Mouse (Mus musculus): ENCODE measurements around the gene Lrrfip1.

Gene Lrrfip1

GRCm38 (mm10) chr1:91024464-91024863 is 25.9 kb downstream of the Lrrfip1 start:
- no peak for DNase-seq

DNA sequence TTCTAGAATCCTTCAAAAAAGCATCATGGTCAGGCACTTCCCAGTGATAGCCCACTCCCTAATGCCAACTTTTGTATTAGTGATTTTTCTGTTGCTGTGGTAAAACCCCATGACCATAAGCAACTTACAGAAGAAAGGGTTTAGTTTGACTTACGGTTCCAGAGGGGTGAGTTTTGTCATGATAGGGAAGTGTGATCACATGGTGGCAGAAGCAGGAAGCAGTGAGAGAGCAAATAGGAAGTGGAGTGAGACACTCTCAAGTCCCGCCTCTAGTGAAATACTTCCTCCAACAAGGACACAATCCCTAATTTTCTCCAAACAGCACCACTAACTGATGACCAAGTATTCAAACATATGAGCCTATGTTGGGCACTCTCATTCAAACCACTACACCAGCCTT is 28.4 kb downstream of the Lrrfip1 start:
- DNase-seq = no peak

DNA sequence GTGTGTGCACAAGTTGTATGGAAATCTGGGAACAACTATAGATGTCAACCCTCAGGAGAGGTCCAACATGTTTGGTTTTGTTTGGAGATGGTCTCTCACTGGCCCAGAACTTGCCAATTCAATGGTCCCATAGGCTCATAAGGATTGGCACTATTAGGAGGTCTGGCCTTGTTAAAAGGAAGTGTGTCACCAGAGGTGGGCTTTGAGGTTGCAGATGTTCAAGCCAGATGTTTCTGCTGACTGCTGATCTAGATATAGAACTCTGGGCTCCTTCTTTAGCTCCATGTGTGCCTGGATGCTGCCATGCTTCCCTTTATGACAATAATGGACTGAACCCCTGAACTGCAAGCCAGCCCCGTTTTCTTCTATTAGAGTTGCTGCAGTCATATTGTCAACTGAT is 31.8 kb downstream of the Lrrfip1 start:
- no peak for DNase-seq

- no peak for DNase-seq
Measured at GRCm38 (mm10) chr1:91031547-91031946, 33.0 kb downstream of the Lrrfip1 start.

- no peak for DNase-seq
Measured at GRCm38 (mm10) chr1:91032393-91032971, 33.9 kb downstream of the Lrrfip1 start.

GRCm38 (mm10) chr1:91034547-91034946 is 36.0 kb downstream of the Lrrfip1 start:
- no peak for DNase-seq

DNA sequence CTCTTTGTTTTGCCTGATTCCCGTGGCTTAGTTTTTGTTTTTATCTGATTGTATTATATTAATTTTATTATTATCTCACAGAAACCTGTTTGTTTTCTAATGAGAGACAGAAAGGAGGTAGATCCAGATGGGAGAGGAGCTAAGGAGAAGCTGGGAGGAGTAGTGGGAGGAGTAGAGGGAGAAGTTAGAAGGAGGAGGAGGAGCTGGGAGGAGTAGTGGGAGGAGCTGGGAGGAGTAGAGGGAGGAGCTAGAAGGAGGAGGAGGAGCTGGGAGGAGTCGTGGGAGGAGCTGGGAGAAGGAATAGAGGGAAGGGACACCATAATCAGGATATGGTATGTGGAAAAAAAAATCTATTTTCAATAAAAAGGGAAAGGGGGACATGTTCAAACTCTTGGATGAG is 36.7 kb downstream of the Lrrfip1 start:
- no peak for DNase-seq

DNA sequence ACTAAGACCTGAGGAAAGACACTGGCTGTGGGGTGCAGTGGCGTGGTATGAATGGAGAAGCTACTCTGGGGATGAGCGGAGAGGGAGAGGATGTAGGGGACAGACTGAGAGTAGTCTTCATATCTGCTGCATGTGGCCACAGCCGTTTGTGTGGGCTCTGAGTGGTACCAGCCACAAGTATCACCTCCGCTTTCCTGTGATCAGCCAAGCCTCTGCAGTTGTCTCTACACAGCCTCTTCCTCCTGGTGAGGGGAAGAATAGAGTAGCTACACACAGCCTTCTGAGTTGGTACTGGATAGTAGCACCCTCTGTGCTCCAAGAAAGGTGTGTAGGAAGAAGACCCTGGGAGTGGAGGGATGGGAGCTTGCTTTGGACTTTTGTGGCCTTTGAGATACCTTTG is 38.7 kb downstream of the Lrrfip1 start:
- no peak for DNase-seq

DNA sequence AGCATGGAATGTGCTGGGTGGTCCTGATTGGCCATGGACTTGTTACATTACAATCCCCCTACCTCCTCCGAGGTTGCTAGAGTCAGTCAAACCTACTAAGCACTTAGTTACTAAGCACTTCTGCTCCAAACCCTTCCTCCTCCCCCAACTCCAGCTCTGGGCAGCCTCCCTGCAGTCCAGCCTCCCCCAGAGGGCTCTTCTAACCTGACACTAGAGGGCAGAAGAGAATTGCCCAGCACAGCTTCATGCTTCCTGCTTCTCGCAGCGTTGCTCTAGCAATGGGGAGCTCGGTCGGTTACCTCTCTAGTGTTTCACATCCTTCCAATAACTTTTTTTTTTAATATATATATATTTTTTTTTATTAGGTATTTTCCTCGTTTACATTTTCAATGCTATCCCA is 39.5 kb downstream of the Lrrfip1 start:
- DNase-seq = no peak

DNA sequence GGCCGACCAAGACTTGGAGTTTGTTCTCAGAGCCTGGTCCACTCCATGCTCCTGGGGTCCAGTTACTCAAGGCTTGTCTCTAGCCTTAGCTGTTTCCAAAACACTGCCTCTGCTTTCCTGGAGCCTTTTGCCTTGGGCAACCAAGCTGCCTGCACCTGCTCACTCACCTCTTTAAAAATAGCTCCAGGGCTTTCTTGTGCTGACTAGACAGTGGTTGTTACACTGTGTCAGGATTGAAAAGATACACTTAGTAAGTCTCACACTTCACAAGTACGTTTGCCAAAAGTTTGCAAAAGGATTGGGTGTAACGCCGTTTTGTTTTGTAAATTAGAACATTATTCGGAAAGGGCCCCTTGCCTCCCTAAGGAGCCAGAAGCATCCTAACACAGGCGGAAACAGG is 40.0 kb downstream of the Lrrfip1 start:
- no peak for DNase-seq

DNA sequence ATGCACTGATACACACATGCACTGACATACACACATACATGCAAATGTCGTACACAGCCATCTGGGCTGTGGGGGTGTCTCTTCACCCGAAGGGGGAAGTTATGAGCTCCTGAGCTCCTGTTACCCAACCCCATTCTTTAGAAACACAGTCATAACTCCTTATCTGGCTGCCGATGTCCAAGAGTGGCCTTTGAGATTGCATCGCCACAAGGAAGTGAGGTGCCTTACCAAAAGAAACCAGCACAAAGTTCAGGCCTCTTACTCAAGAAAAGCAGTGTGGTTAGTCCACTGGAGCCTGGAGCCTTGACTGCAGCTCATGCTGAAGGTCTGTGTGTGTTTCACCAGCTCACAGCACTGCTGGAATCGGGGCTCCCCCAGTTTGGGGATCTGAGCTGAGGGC is 43.1 kb downstream of the Lrrfip1 start:
- DNase-seq = no peak

DNA sequence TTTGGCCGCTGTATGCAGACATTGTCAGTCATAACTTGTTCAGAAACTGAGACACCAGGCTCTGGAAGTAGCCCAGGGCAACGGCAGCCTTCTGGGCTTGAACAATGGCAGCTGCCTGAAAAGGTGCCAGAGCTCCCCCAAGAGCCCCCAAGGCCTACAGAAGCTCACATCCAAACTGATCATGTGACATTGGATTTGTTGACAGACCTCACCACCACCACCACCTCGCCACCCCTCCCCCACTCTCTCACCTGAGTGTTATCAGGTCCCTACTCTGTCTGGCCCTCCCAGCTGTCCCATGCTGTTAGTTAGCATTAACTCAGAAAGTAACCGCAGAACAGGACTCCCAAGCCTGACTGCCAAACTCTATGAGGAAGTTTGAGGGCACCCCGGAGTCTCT is 44.7 kb downstream of the Lrrfip1 start:
- DNase-seq = no peak

DNA sequence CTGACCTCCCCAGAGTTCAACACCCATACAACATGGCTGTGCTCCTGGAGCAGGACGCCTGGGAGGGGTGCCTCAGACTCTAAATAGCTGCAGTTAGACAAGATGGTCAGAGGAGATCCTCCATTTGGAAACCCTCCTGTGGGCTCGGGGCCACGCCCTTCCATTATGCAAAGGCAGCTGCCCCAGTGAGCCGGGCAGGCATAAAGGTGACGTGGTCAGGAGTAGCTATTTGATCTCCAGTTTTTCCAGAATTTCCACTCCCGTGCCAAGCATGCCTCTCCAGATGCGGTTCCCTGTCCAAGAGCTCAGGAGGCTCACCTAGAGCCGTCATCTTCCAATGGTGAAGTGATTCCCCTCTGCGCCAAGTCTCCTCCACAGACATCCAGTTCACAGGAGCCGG is 45.6 kb downstream of the Lrrfip1 start:
- no peak for DNase-seq

DNA sequence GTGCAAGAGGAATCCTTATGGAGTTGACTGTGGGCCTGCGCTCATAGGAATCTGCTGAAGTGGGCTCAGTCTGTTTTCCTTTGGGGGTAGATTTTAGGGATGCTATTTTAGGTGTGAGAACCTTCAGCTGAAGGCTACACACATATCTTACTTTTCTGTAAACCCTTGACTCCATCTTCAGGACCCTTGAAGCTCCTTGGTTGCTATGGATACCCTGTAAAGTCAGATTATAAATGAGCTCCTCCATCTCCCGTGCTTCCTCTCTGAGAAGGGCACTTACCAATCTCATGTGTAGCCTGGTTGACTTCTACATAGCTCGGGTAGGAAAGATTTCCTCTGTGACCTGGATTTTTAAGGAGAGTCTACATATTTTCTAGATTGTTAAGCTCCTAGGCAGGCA is 46.1 kb downstream of the Lrrfip1 start:
- no peak for DNase-seq

DNA sequence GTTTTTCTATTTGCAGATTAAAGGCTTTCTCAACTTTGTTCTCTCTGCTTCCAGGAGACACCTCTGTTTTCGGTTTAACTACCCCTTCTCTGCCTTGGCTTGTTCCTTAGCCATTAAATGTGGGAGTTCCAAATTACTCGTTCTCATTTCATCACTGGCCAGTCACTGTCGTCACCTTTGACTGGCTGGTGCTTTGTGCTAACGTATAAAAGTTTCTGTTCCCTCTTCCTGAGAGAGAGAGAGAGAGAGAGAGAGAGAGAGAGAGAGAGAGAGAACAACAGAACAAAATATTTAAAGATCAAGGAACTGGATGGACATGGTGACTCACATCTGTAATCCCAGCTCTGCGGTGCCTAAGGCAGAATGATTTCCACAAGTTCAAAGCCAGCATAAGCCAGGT is 47.7 kb downstream of the Lrrfip1 start:
- DNase-seq = no peak

- DNase-seq = no peak
Measured at GRCm38 (mm10) chr1:91049296-91049695, 50.8 kb downstream of the Lrrfip1 start.

- DNase-seq = no peak
Measured at GRCm38 (mm10) chr1:91051461-91052094, 53.0 kb downstream of the Lrrfip1 start.

DNA sequence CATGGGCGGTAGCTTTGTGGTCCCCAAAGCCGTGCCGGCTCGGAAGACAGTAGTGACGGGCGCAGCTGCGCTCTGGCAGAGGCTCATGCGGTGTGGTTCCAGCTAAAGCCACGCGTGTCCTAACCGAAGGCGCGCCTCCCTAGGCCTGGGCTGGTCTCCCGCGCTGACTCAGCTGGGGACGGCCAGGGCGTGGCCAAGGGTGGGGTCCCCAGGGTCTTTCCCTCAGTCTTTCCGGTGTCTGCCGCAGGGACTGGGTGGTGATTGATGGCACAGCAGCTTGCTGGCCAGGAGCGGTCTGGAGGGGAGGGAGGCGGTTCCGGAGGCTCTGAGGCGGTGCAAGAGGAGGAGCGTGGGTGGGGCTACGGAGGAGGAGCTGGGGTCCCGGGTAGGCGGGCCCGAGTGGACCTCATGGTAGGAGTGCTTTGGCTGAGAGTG is 54.2 kb downstream of the Lrrfip1 start:
- peak; percentile 82 for DNase-seq

DNA sequence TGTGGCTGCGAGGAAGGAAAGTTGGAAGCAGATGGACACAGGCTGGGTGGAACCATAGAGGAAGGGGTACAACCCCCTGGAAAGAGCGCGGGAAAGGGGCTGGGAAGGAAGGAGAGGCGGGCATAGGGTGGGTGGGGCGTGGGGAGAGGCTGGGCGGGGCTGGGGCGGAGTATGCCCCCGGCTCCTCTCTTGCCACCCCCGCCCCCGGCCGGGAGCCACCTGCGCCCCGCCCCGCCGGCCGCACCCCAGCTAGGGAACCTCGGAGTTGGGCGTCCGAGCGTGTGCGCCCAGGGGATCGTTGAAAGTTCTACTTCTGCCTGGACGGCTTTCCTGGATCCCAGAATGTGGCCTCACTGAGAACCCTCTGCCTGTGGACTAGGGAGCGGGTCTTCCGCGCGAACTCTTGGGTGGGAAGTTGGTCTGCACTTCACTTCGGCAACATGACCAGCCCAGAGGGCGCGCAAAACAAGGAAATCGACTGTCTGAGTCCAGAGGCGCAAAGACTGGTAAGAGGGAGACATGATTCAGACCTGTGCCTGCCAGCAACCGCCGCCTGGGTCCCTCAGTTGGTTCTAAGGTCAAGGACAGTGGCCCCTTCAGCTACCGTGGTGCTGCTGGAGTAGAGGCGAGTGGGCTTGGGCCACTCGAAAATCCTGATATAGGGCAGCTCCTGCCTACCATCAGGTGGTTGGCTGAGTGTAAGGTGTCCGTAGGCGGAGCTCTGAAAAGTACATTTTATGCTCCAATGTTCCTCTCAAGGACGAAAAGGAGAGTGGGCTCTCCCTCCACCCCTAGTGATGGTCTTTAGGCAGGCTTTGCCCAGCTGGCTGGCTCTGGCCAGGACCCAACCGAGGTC is 54.9 kb downstream of the Lrrfip1 start:
- no peak for DNase-seq

DNA sequence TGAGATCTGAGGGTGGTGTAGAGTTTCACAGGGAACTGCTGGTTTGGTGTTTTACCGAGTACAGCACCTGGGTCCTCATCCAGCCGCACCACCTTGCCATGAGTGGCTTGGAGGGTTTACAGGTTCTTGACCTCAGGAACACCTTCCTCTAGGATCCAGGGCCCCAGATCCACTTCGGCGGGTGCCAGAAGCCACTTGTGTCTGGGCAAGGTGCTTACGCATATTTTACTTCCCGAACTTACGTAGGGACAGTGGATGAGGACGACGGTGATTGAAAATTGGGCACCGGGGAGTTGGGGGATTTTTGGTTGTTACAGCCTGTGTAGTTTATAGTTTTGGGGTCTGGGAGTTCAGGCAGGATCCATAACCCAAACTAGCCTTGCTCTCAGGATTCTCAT is 55.5 kb downstream of the Lrrfip1 start:
- no peak for DNase-seq

DNA sequence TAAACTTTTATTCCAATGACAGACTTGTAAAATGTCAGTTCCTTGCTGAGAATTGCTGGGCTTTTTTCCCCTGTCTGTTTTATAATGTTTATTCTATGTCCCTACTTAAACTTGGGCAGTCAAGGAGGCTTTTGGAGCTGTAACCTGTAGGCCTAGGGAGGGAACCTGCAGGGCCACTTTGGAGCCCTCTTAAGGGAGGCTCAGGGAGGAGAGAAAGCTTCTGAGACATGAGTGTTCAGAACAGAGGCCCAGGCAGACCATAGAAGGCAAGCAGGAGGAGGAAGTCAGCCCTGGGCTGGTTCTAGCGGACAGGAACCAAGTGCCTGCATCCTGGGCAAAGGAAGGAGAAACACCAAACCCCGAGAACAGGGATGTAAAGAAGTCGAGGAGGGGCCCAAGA is 56.3 kb downstream of the Lrrfip1 start:
- no peak for DNase-seq

- no peak for DNase-seq
Measured at GRCm38 (mm10) chr1:91055744-91056143, 57.2 kb downstream of the Lrrfip1 start.

- no peak for DNase-seq
Measured at GRCm38 (mm10) chr1:91056416-91056815, 57.9 kb downstream of the Lrrfip1 start.

Data from right cerebral cortex, postnatal 25 days (tissue).